Comparison of ENCODE assay signal across 12 mouse cellular contexts in the genomic region with DNA sequence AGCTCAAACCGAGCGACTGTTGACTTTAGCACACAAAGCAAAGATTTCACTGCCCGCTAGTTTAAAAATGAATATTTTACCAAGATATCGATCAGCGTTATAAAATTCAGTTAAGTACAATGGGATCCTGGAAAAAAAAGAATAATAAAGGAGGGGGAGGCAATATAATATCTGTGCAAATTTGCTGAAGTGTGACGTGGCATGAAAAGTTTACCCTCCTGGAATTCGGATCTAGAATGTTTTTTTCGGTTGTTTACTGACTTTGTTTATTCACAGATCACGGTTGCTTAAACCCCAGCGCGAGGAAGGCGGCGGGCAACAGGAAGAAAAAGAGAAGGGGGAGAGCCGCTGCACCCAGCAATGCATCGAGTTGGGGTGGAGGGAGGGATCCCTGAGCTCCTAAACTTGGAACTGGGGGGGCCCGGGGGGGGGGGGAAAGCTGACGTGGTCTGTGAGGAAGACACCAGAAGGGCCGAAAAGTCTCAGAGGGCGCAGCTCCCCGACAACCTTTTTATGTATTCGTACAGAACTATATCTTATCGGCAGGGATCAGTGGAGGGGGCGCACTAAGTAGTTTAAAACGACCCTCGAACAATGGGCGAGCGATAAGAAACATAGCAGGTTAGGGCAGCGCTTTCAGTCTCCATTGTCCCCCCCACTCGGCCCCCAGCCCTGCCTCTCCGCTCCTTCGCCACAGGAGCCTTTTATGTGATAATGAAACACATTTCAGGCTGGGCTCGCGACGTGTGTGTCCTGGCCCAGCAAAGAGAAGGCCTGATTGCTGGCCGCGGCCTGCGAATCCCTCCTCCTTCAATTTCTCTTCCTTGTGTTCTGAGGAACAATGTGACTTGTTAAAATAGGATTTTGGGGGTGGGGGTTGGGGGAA. TPM values are rescaled to one million over a fixed set of nuclear protein-coding genes. Genes with fewer than 3 reads are reported as not detected.
DNase-seq lines count a peak whose midpoint lies in the region; ATAC-seq lines count a peak whose summit lies in the region.
"Had no signal": no experiment of that assay in that cellular context is flagged by ENCODE, and none has a peak within 500 bp of the region (broad histone marks: within the 10 kb centered on the region; RNA-seq: fewer than 3 reads in every experiment).

No protein-coding gene starts in this region.

- no peak overlapping the region for H3K4me3 ChIP-seq in kidney, embryonic 15.5 days (replicated peaks)
- H3K4me3 ChIP-seq in hindbrain, embryonic 15.5 days = 0 out of 2 replicates have a peak overlapping the region, but pooled peaks have one; percentile 2
- no peak overlapping the region for H3K4me3 ChIP-seq in neural tube, embryonic 12.5 days

- no peak overlapping the region for H3K9ac ChIP-seq in kidney, embryonic 15.5 days
- H3K9ac ChIP-seq in hindbrain, embryonic 15.5 days = no peak overlapping the region
- H3K9ac ChIP-seq in neural tube, embryonic 12.5 days = no peak overlapping the region

- peak; percentile 20 to 33 for DNase-seq in cerebellum, postnatal 10 days
- DNase-seq in cerebellum, adult 11 months = no peak
- DNase-seq in kidney, adult 8-10 months = no peak
- no peak for DNase-seq in layer of hippocampus, adult 8-10 months (ENCODE audit: low spot score in 2 of 2)
- no peak for DNase-seq in spleen, postnatal 36 days (ENCODE audit: low spot score in 2 of 2)
- DNase-seq: gastrocnemius, postnatal 14 days; spleen, adult 18-20 months had no signal

- no peak for ATAC-seq in kidney, embryonic 15.5 days (replicated peaks; ENCODE audit: low FRiP score)
- ATAC-seq in hindbrain, embryonic 15.5 days (ENCODE audit: low FRiP score, low read depth) = no peak
- 0 out of 2 replicates have a peak, but pooled peaks have one; percentile 31 for ATAC-seq in neural tube, embryonic 12.5 days (ENCODE audit: low FRiP score, low read depth)
- ATAC-seq: Patski had no signal

- 0 out of 2 replicates have a peak overlapping the region, but pooled peaks have one; percentile 10 for H3K4me2 ChIP-seq in kidney, embryonic 15.5 days
- no peak overlapping the region for H3K4me2 ChIP-seq in hindbrain, embryonic 15.5 days
- no peak overlapping the region for H3K4me2 ChIP-seq in neural tube, embryonic 12.5 days (replicated peaks)

- H3K27ac ChIP-seq in kidney, embryonic 15.5 days = no peak overlapping the region
- H3K27ac ChIP-seq in hindbrain, embryonic 15.5 days (replicated peaks) = no peak overlapping the region
- no peak overlapping the region for H3K27ac ChIP-seq in neural tube, embryonic 12.5 days

- H3K27me3 ChIP-seq in kidney, embryonic 15.5 days = peaks cover 100% of the 10 kb centered on the region
- peaks cover 95% of the 10 kb centered on the region for H3K27me3 ChIP-seq in hindbrain, embryonic 15.5 days
- H3K27me3 ChIP-seq in neural tube, embryonic 12.5 days (replicated peaks) = peaks cover 99% of the 10 kb centered on the region

- H3K4me1 ChIP-seq in kidney, embryonic 15.5 days = peaks cover 33% of the 10 kb centered on the region
- peaks cover 11% of the 10 kb centered on the region; the same call in 1 of the 2 replicates for H3K4me1 ChIP-seq in hindbrain, embryonic 15.5 days (replicated peaks)
- no peaks in the 10 kb centered on the region for H3K4me1 ChIP-seq in neural tube, embryonic 12.5 days

- WGBS in kidney, embryonic 15.5 days = under 1% methylated on average over 37 of the region's 37 CpGs
- WGBS in hindbrain, embryonic 15.5 days = under 1% methylated on average over 37 of the region's 37 CpGs
- 1% methylated on average over 37 of the region's 37 CpGs for WGBS in neural tube, embryonic 12.5 days

- no peaks in the 10 kb centered on the region for H3K36me3 ChIP-seq in kidney, embryonic 15.5 days
- no peaks in the 10 kb centered on the region for H3K36me3 ChIP-seq in hindbrain, embryonic 15.5 days
- no peaks in the 10 kb centered on the region for H3K36me3 ChIP-seq in neural tube, embryonic 12.5 days

- H3K9me3 ChIP-seq in kidney, embryonic 15.5 days (replicated peaks) = no peaks in the 10 kb centered on the region
- no peaks in the 10 kb centered on the region for H3K9me3 ChIP-seq in hindbrain, embryonic 15.5 days
- no peaks in the 10 kb centered on the region for H3K9me3 ChIP-seq in neural tube, embryonic 12.5 days

RNA-seq across cellular contexts. Expression of a gene that starts 6.3 kb away (rescaled TPM):
- polyA plus RNA-seq in kidney, embryonic 15.5 days (2015; fragmentation: Nextera tagmentation; extraction: Ambion mirVana) = 0.17 and 0.58 TPM in 2 replicates
- polyA plus RNA-seq in hindbrain, embryonic 15.5 days (2015; fragmentation: Nextera tagmentation; extraction: Ambion mirVana) = 1.3 and 1.5 TPM in 2 replicates
- 3.1 TPM in 2 replicates for polyA plus RNA-seq in neural tube, embryonic 12.5 days (2016; fragmentation: Nextera tagmentation; extraction: Ambion mirVana)
- not detected for total RNA-seq in layer of hippocampus, adult 8-10 months (2022)
- total RNA-seq: gastrocnemius, postnatal 14 days; left cerebral cortex, adult 8-10 months had no signal

Comparison
In these comparisons a context has a peak if more than half of its experiments do, and no peak if none do; other contexts are left out.
1. DNase-seq: peak in cerebellum, postnatal 10 days (2 of 2); none in cerebellum, adult 11 months (single experiment), kidney, adult 8-10 months (0 of 2), layer of hippocampus, adult 8-10 months (0 of 2) and spleen, postnatal 36 days (0 of 2).